Mouse (Mus musculus): ENCODE data around the gene Itgb2.

DNA sequence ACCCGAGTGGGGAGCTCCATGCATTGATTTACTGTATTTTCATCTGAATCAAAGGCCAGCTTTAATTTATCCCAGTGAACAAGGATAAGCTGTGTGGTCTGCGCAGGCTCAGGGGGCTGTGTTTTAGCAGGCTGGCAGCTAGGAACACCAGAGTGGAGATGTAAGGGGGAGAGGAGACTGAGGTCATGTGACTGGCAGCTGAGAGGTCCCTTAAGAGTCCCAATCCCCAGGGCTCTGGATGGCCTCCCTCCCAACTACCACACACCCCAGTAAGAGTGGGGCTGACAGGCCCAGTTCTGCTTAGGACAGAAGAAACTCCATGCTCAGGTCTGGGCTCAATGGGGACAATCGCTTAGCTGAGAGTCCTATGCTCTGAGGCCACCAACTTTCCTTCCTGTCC, 44.3 kb upstream of the Itgb2 start:
- TF ChIP-seq CTCF (IDR thresholded peaks at IDR 0.05; ENCODE audit: extremely low read depth, insufficient read depth, insufficient read length, insufficient replicate concordance) (no peak), POLR2A (IDR thresholded peaks at IDR 0.05; ENCODE audit: low read depth, low read length) (no peak)

Measured in spleen, adult 2 months (tissue).